Mouse (Mus musculus): ENCODE data around the gene Gm1979.
"Not testable (repeated sequence)": the region's sequence is repeated elsewhere in the genome, so short reads cannot be mapped to it uniquely, and the experiment has no call there.

Gene Gm1979

GRCm38 (mm10) chr5:26004698-26005097, at the start of gene Gm1979:
Gene Gm1979, minus strand, starts transcription at chr5:26004798.
- not testable (repeated sequence) for DNase-seq (ENCODE audit: low read depth, low spot score)

- DNase-seq (ENCODE audit: low read depth, low spot score): not testable (repeated sequence)
These were observed 34.9 kb upstream of the Gm1979 start, which contains the start of gene Speer4a for GRCm38 (mm10) chr5:26039458-26039857. Gene Speer4a, minus strand, starts transcription at chr5:26039558.

DNA sequence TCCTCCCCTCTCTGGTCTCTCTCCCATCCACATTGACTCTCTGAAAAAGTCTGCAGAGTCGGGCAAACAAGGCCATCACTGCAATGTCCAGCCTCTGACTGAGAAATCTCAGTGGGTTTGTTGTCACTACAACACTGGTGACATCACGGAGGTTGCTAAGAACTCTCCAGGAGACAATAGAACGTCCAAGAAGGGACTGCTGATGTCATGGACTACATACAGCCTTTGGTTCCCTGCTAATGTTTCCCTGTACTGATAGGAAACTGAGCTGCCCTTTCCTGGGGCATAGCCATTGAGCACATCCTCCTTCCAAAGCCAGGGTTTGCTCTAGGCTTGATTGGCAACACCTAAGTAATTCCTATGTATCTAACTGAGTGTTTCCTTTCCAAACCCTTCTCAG, 18.2 kb upstream of the Gm1979 start, which contains the start of gene Gm5862:
TSS of gene Gm5862 (minus strand) at position 101 of the 400 bp plus-strand sequence.
- DNase-seq (ENCODE audit: low read depth, low spot score): not testable (repeated sequence)

GRCm38 (mm10) chr5:26007697-26008096, 3.1 kb upstream of the Gm1979 start:
- DNase-seq (ENCODE audit: low read depth, low spot score): not testable (repeated sequence)

GRCm38 (mm10) chr5:26006937-26007695, 2.5 kb upstream of the Gm1979 start:
- DNase-seq (ENCODE audit: low read depth, low spot score): peak; percentile 49

GRCm38 (mm10) chr5:25988550-25988949, 16.0 kb downstream of the Gm1979 start, which contains the start of gene Gm21698:
Gene Gm21698, minus strand, starts transcription at chr5:25988650.
- not testable (repeated sequence) for DNase-seq (ENCODE audit: low read depth, low spot score)

DNA sequence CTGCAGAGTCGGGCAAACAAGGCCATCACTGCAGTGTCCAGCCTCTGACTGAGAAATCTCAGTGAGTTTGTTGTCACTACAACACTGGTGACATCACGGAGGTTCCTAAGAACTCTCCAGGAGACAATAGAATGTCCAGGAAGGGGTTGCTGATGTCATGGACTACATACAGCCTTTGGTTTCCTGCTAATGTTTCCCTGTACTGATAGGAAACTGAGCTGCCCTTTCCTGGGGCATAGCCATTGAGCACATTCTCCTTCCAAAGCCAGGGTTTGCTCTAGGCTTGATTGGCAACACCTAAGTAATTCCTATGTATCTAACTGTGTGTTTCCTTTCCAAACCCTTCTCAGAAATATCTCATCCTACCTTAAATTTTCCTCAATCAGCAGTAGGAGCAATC, 32.0 kb downstream of the Gm1979 start, which contains the start of gene Gm21680:
TSS of gene Gm21680 (minus strand) at position 101 of the 400 bp plus-strand sequence.
- not testable (repeated sequence) for DNase-seq (ENCODE audit: low read depth, low spot score)

DNA sequence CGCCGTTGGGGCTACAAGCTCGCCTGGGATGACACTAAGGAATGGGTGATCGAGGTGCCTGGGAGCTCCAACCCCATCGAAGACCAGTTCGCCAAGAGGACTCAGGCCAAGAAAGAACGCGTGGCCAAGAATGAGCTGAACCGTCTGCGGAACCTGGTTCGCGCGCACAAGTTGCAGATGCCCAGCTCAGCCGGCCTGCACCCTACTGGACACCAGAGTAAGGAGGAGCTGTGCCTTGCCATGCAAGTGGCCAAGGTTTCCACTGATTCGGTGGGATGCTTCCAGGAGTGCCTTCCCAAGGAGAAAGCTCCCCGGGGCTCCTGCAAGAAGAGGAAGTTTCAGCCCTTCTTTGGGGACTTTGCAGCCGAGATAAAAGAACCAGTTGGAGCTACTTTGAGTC, 47.5 kb downstream of the Gm1979 start:
- not testable (repeated sequence) for DNase-seq (ENCODE audit: low read depth, low spot score)

GRCm38 (mm10) chr5:25956611-25957010, 48.0 kb downstream of the Gm1979 start:
- DNase-seq (ENCODE audit: low read depth, low spot score): peak; percentile 18

- not testable (repeated sequence) for DNase-seq (ENCODE audit: low read depth, low spot score)
These were observed 50.3 kb downstream of the Gm1979 start, which contains the start of gene Gm21671 for GRCm38 (mm10) chr5:25954317-25954716. Gene Gm21671, minus strand, starts transcription at chr5:25954417.
